Mouse (Mus musculus): ENCODE measurements around the gene Epc2.
"Not testable (repeated sequence)": the region's sequence is repeated elsewhere in the genome, so short reads cannot be mapped to it uniquely, and the experiment has no call there.

Gene Epc2

GRCm38 (mm10) chr2:49457797-49458196 is 6.5 kb downstream of the Epc2 start:
- ChIA-PET CTCF (interaction anchor here in 1 of 4 experiments (0.6 kb wide), 1 partner anchor 269 kb away, joined by 3 read pairs; no protein-coding TSS in a partner anchor), POLR2A (interaction anchor here in 1 of 4 experiments (1.2 to 3.2 kb wide), 7 partner anchors 9 to 96 kb away, joined by 3 to 22 read pairs (median 5); no protein-coding TSS in a partner anchor)

GRCm38 (mm10) chr2:49465672-49466222 is 14.5 kb downstream of the Epc2 start:
- ChIA-PET POLR2A (interaction anchor here in 2 of 4 experiments (0.6 to 2.2 kb wide), 9 partner anchors 9 to 256 kb away, joined by 3 to 6 read pairs (median 4); no protein-coding TSS in a partner anchor), CTCF (no interaction called here)

GRCm38 (mm10) chr2:49467038-49467437 is 15.8 kb downstream of the Epc2 start:
- CTCF ChIA-PET: no interaction called here
- POLR2A ChIA-PET: interaction anchor here in 2 of 4 experiments (0.7 to 2.2 kb wide), 3 partner anchors 15 to 20 kb away, joined by 3 to 5 read pairs (median 3); no protein-coding TSS in a partner anchor

- ChIA-PET POLR2A (interaction anchor here in 2 of 4 experiments (0.7 to 2.4 kb wide), 8 partner anchors 11 to 49 kb away, joined by 3 to 14 read pairs (median 10); no protein-coding TSS in a partner anchor), CTCF (interaction anchor here in 1 of 4 experiments (0.7 kb wide), 1 partner anchor 239 kb away, joined by 3 read pairs; no protein-coding TSS in a partner anchor)
These were observed 19.9 kb downstream of the Epc2 start for GRCm38 (mm10) chr2:49471188-49471587.

GRCm38 (mm10) chr2:49471641-49472355 is 20.5 kb downstream of the Epc2 start:
- ChIA-PET POLR2A (interaction anchor here in 2 of 4 experiments (1.0 to 2.4 kb wide), 9 partner anchors 10 to 33 kb away, joined by 3 to 14 read pairs (median 10); no protein-coding TSS in a partner anchor), CTCF (no interaction called here)

GRCm38 (mm10) chr2:49472443-49472842 is 21.2 kb downstream of the Epc2 start:
- POLR2A ChIA-PET: interaction anchor here in 3 of 4 experiments (0.6 to 2.4 kb wide), 9 partner anchors 10 to 34 kb away, joined by 3 to 14 read pairs (median 10); no protein-coding TSS in a partner anchor
- CTCF ChIA-PET: interaction anchor here in 1 of 4 experiments (0.5 kb wide), 1 partner anchor 292 kb away, joined by 3 read pairs; no protein-coding TSS in a partner anchor

GRCm38 (mm10) chr2:49482146-49482545 is 30.9 kb downstream of the Epc2 start:
- ChIA-PET CTCF (no interaction called here), POLR2A (interaction anchor here in 3 of 4 experiments (0.5 to 3.4 kb wide), 14 partner anchors 10 to 1658 kb away, joined by 3 to 17 read pairs (median 4); no protein-coding TSS in a partner anchor)

GRCm38 (mm10) chr2:49483382-49483781 is 32.1 kb downstream of the Epc2 start:
- POLR2A ChIA-PET: interaction anchor here in 2 of 4 experiments (0.6 to 3.4 kb wide), 12 partner anchors 9 to 69 kb away, joined by 3 to 17 read pairs (median 5); no protein-coding TSS in a partner anchor
- CTCF ChIA-PET: no interaction called here

- CTCF ChIA-PET: interaction anchor here in 1 of 4 experiments (0.8 kb wide), 1 partner anchor 10 kb away, joined by 3 read pairs; no protein-coding TSS in a partner anchor
These were observed 50.1 kb downstream of the Epc2 start for GRCm38 (mm10) chr2:49501435-49501834.

GRCm38 (mm10) chr2:49503596-49503995 is 52.3 kb downstream of the Epc2 start:
- ChIA-PET CTCF (interaction anchor here in 2 of 4 experiments (0.5 to 0.9 kb wide), 2 partner anchors 231 to 689 kb away, joined by 4 to 5 read pairs; no protein-coding TSS in a partner anchor), POLR2A (interaction anchor here in 1 of 4 experiments (0.7 to 1.0 kb wide), 2 partner anchors 16 to 51 kb away, joined by 3 to 4 read pairs; no protein-coding TSS in a partner anchor)

More at GRCm38 (mm10) chr2:49501435-49501834, 50.1 kb downstream of the Epc2 start:
- POLR2A ChIA-PET: no interaction called here

- CTCF ChIA-PET: not testable (repeated sequence)
- POLR2A ChIA-PET: interaction anchor here in 2 of 4 experiments (0.6 to 1.9 kb wide), 5 partner anchors 9 to 55 kb away, joined by 3 to 4 read pairs (median 4); no protein-coding TSS in a partner anchor
These were observed 53.9 kb downstream of the Epc2 start for GRCm38 (mm10) chr2:49505151-49505550.

- POLR2A ChIA-PET: interaction anchor here in 1 of 4 experiments (1.2 to 1.8 kb wide), 2 partner anchors 7 to 12 kb away, joined by 4 to 5 read pairs; no protein-coding TSS in a partner anchor
- CTCF ChIA-PET: interaction anchor here in 1 of 4 experiments (0.7 kb wide), 1 partner anchor 10 kb away, joined by 3 read pairs; no protein-coding TSS in a partner anchor
These were observed 59.5 kb downstream of the Epc2 start for GRCm38 (mm10) chr2:49510832-49511231.

- POLR2A ChIA-PET: interaction anchor here in 2 of 4 experiments (0.6 to 0.9 kb wide), 3 partner anchors 12 to 215 kb away, joined by 3 to 9 read pairs (median 3); no protein-coding TSS in a partner anchor
- CTCF ChIA-PET: no interaction called here
These were observed 64.7 kb downstream of the Epc2 start for GRCm38 (mm10) chr2:49516011-49516410.

GRCm38 (mm10) chr2:49520409-49520808 is 69.1 kb downstream of the Epc2 start:
- CTCF ChIA-PET: no interaction called here
- POLR2A ChIA-PET: interaction anchor here in 1 of 4 experiments (0.6 to 1.4 kb wide), 3 partner anchors 21 to 50 kb away, joined by 3 to 4 read pairs (median 3); no protein-coding TSS in a partner anchor

GRCm38 (mm10) chr2:49520989-49521388 is 69.7 kb downstream of the Epc2 start:
- POLR2A ChIA-PET: interaction anchor here in 1 of 4 experiments (0.6 to 1.4 kb wide), 3 partner anchors 20 to 67 kb away, joined by 3 read pairs; no protein-coding TSS in a partner anchor
- CTCF ChIA-PET: no interaction called here

- POLR2A ChIA-PET: interaction anchor here in 1 of 4 experiments (1.3 to 1.4 kb wide), 2 partner anchors 20 to 67 kb away, joined by 3 read pairs; no protein-coding TSS in a partner anchor
- CTCF ChIA-PET: no interaction called here
These were observed 70.3 kb downstream of the Epc2 start for GRCm38 (mm10) chr2:49521564-49521963.

GRCm38 (mm10) chr2:49522578-49522977 is 71.3 kb downstream of the Epc2 start:
- ChIA-PET POLR2A (interaction anchor here in 1 of 4 experiments (1.7 kb wide), 1 partner anchor 12 kb away, joined by 5 read pairs; no protein-coding TSS in a partner anchor), CTCF (no interaction called here)

GRCm38 (mm10) chr2:49537147-49537546 is 85.9 kb downstream of the Epc2 start:
- ChIA-PET CTCF (no interaction called here), POLR2A (interaction anchor here in 1 of 4 experiments (1.6 to 1.7 kb wide), 2 partner anchors 11 to 18 kb away, joined by 4 to 7 read pairs; no protein-coding TSS in a partner anchor)

GRCm38 (mm10) chr2:49538056-49538455 is 86.8 kb downstream of the Epc2 start:
- ChIA-PET CTCF (no interaction called here), POLR2A (interaction anchor here in 1 of 4 experiments (1.1 kb wide), 1 partner anchor 85 kb away, joined by 3 read pairs; no protein-coding TSS in a partner anchor)
